26 mouse cellular contexts compared by ENCODE assay signal in genomic region chr1:122575954-122576353, GRCm38 (mm10).
DNase-seq lines count a peak whose midpoint lies in the region; ATAC-seq and TF ChIP-seq lines count a peak whose summit lies in the region.
"Had no signal": no experiment of that assay in that cellular context is flagged by ENCODE, and none has a peak within 500 bp of the region (broad histone marks: within the 10 kb centered on the region; RNA-seq: fewer than 3 reads in every experiment).

No protein-coding gene starts in this region.

- no peak for TF ChIP-seq CTCF in left cerebral cortex, adult 2 months (IDR thresholded peaks at IDR 0.05)

- H3K9ac ChIP-seq in forebrain, embryonic 14.5 days (ENCODE audit: low read length) = no peak overlapping the region
- H3K9ac ChIP-seq in forebrain, embryonic 13.5 days = no peak overlapping the region
- H3K9ac ChIP-seq: heart, embryonic 12.5 days; hindbrain, embryonic 12.5 days; limb, embryonic 15.5 days; liver, embryonic 14.5 days; lung, embryonic 14.5 days; neural tube, embryonic 13.5 days had no signal

- H3K4me1 ChIP-seq in forebrain, embryonic 14.5 days (ENCODE audit: control insufficient read depth, insufficient read depth, low read length) = no peaks in the 10 kb centered on the region
- no peaks in the 10 kb centered on the region for H3K4me1 ChIP-seq in forebrain, embryonic 13.5 days
- H3K4me1 ChIP-seq: embryonic facial prominence, embryonic 10.5 days; heart, embryonic 12.5 days; hindbrain, embryonic 12.5 days; limb, embryonic 15.5 days; neural tube, embryonic 13.5 days had no signal

- 72% methylated on average over 4 of the region's 4 CpGs for WGBS in forebrain, embryonic 14.5 days
- WGBS in forebrain, embryonic 13.5 days = 71% methylated on average over 4 of the region's 4 CpGs

- H3K36me3 ChIP-seq in forebrain, embryonic 14.5 days (ENCODE audit: control insufficient read depth, insufficient read depth, low read length) = no peaks in the 10 kb centered on the region
- no peaks in the 10 kb centered on the region for H3K36me3 ChIP-seq in forebrain, embryonic 13.5 days (ENCODE audit: poor library complexity, severe bottlenecking)
- H3K36me3 ChIP-seq: embryonic facial prominence, embryonic 10.5 days; heart, embryonic 12.5 days; hindbrain, embryonic 12.5 days; limb, embryonic 15.5 days; neural tube, embryonic 13.5 days had no signal

- H3K4me3 ChIP-seq in forebrain, embryonic 14.5 days (ENCODE audit: low read depth, low read length) = no peak overlapping the region
- no peak overlapping the region for H3K4me3 ChIP-seq in forebrain, embryonic 13.5 days
- no peak overlapping the region for H3K4me3 ChIP-seq in left cerebral cortex, adult 2 months
- H3K4me3 ChIP-seq: embryonic facial prominence, embryonic 10.5 days; heart, embryonic 12.5 days; hindbrain, embryonic 12.5 days; limb, embryonic 15.5 days; myocyte; neural tube, embryonic 13.5 days had no signal

- H3K27me3 ChIP-seq in forebrain, embryonic 14.5 days (replicated peaks; ENCODE audit: control insufficient read depth, insufficient read depth, low read length) = no peaks in the 10 kb centered on the region
- no peaks in the 10 kb centered on the region for H3K27me3 ChIP-seq in forebrain, embryonic 13.5 days
- H3K27me3 ChIP-seq: heart, embryonic 12.5 days; hindbrain, embryonic 12.5 days; limb, embryonic 15.5 days; neural tube, embryonic 13.5 days had no signal

- DNase-seq in forebrain, embryonic 14.5 days (ENCODE audit: low spot score) = peak; percentile 57
- DNase-seq in left cerebral cortex, postnatal 14 days (ENCODE audit: low spot score in 2 of 2) = peak; percentile 13 to 37
- no peak for DNase-seq in left cerebral cortex, adult 2 months (ENCODE audit: extremely low spot score in 1 of 2, low spot score in 2 of 2)
- peak; percentile 62 for DNase-seq in brain, adult 2 months (ENCODE audit: low read depth, low spot score)
- peak; percentile 15 for DNase-seq in layer of hippocampus, adult 9-11 months
- no peak for DNase-seq in lung, postnatal 10 days
- DNase-seq: adrenal gland, postnatal 10 days; cerebellum, adult 9-11 months; gastrocnemius, postnatal 14 days; heart, adult 11 months; heart, postnatal 10 days; kidney, adult 18-20 months; kidney, postnatal 4 days; lung, embryonic 14.5 days; lung, postnatal 36 days; midbrain, embryonic 14.5 days had no signal

- no peak for ATAC-seq in forebrain, embryonic 14.5 days
- no peak for ATAC-seq in forebrain, embryonic 13.5 days
- ATAC-seq in megakaryocyte progenitor cell, adult 5-6 weeks (replicated peaks; ENCODE audit: poor library complexity) = no peak

- intact Hi-C loops in left cerebral cortex, postnatal 14 days (cut with DNase I) = no loop called here
- intact Hi-C loops in left cerebral cortex, adult 2 months (cut with DNase I) = no loop called here

- H3K4me2 ChIP-seq in forebrain, embryonic 14.5 days (ENCODE audit: low read length) = no peak overlapping the region
- H3K4me2 ChIP-seq in forebrain, embryonic 13.5 days = no peak overlapping the region
- H3K4me2 ChIP-seq: heart, embryonic 12.5 days; hindbrain, embryonic 12.5 days; limb, embryonic 15.5 days; lung, embryonic 14.5 days; neural tube, embryonic 13.5 days had no signal

- no peaks in the 10 kb centered on the region for H3K9me3 ChIP-seq in forebrain, embryonic 14.5 days (replicated peaks; ENCODE audit: control insufficient read depth, low read length)
- H3K9me3 ChIP-seq in forebrain, embryonic 13.5 days (replicated peaks) = no peaks in the 10 kb centered on the region
- H3K9me3 ChIP-seq: embryonic facial prominence, embryonic 10.5 days; heart, embryonic 12.5 days; hindbrain, embryonic 12.5 days; limb, embryonic 15.5 days; neural tube, embryonic 13.5 days had no signal

- no peak overlapping the region for H3K27ac ChIP-seq in forebrain, embryonic 14.5 days (ENCODE audit: low read depth, low read length)
- H3K27ac ChIP-seq in forebrain, embryonic 13.5 days = no peak overlapping the region
- no peak overlapping the region for H3K27ac ChIP-seq in left cerebral cortex, adult 2 months
- H3K27ac ChIP-seq: embryonic facial prominence, embryonic 10.5 days; hindbrain, embryonic 12.5 days; limb, embryonic 15.5 days; liver, embryonic 14.5 days; neural tube, embryonic 13.5 days; stomach, postnatal 0 days had no signal

Comparison
In these comparisons a context has a peak if more than half of its experiments do, and no peak if none do; other contexts are left out.
1. DNase-seq: peak in forebrain, embryonic 14.5 days (single experiment), left cerebral cortex, postnatal 14 days (2 of 2), brain, adult 2 months (single experiment) and layer of hippocampus, adult 9-11 months (single experiment); none in left cerebral cortex, adult 2 months (0 of 2) and lung, postnatal 10 days (single experiment).